Mouse (Mus musculus): ENCODE measurements around the gene Ddost. TPM values are rescaled to one million over a fixed set of nuclear protein-coding genes. Genes with fewer than 3 reads are reported as not detected.

The Ddost gene
- total RNA-seq (2021), result 100 to 1,000 TPM in 1 of 2 experiments, 10 to 100 TPM in 1; 92.3 to 104 TPM

DNA sequence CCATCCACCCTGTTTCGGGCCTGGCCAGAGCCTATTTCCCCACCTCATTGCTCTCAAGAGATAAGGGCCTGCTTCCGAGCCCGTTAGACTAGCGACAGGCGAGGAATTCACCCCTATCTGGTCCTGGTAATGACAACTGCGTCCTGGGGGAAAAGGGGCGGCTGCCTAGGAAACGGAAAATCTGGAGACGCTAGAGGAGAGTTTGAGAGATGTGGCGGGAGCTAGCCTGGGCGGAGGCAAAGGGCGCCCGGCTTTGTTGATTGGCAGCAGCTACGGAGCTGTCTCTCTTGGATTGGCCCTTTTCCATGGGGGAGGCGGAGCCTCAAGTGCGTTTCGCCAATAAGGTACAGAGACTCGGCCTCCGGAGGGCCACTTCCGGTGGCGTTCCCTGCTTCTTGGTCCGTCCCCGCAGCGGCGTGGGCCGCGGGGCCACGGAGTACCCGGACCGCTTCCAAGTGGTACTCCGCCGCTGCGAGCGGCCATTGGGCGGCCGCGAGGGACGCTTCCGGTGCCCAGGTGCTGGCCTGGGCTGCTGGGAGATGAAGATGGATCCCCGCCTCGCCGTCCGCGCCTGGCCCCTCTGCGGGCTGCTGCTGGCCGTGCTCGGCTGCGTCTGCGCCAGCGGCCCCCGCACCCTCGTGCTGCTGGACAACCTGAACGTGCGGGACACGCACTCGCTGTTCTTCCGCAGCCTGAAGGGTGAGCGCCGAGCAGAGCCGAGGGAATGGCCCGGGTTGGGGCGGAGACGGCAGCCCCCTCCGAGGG is at the start of gene Ddost:
Gene Ddost (plus strand): TSS at position 391 of the 765 bp plus-strand sequence.
- peak; percentile 86 to 90 for DNase-seq (ENCODE audit: extremely low spot score in 1 of 2, low spot score in 1 of 2)

DNA sequence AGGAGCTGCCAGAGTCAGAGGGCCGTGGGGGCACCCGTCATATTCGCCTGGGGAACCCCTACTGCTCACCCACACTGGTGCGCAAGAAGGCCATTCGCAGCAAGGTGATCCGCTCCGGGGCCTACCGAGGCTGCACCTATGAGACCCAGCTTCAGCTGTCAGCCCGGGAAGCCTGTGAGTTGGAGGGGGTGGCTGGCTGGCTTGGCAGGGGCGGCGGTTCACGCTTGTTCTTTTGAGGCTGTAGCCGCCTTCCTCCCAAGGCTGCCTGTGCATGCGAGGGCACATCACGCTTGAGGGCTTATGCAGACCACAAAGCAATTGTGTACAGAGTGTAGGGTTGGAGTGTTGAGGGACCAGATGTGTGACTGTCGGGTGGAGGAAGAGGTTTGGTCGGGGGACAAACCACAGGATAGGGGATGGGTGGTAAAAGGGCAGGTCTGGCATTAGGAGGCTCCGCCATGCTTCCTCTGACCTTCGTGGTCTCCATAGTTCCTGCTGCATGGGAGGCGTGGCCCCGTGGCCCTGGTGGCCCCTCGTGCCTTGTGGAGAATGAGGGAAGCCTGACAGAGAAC is 47.3 kb upstream of the Ddost start:
- DNase-seq (ENCODE audit: extremely low spot score in 1 of 2, low spot score in 1 of 2), result no peak

DNA sequence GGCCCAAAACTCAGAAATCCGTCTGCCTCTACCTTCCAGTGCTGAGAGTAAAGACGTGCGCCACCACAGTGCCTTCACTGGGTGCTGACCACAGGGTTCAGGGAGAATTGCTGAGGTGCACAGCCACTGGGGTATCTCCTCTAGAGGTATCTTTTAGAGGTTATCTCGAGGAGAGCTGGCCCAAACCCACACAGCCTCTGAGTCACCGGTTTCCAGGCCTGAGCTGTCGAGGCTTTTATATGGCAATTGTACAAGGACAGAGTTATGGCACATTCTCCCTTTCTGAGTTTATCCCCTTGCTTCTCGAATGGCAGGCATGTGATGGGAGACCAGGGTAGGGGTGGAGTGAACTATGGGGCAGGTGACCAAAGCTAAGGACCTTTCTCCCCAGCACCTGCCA is 45.9 kb upstream of the Ddost start:
- DNase-seq (ENCODE audit: extremely low spot score in 1 of 2, low spot score in 1 of 2), result no peak

DNA sequence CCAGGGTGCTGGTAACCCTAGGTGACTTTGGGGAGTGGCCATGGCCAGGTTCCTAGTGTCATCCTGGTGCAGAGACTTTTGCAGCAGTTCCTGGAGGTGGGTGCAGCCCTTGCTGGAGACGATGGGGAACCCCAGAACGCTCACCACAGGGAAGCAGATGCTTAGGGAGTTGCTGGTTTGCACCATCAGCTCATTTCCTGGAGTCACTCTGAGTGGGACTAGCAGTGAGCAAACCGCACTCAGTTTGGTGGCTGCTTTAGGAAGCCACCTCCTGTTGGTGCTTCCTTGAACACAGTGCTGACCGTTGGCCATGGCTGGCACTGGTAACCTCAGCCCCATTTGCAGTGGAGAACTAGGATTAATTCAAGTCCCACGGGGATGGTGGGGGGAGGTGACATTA is 45.0 kb upstream of the Ddost start:
- DNase-seq (ENCODE audit: extremely low spot score in 1 of 2, low spot score in 1 of 2), result no peak

GRCm38 (mm10) chr4:138261843-138262681 is 42.5 kb upstream of the Ddost start:
- peak; percentile 85 to 97 for DNase-seq (ENCODE audit: extremely low spot score in 1 of 2, low spot score in 1 of 2)

DNA sequence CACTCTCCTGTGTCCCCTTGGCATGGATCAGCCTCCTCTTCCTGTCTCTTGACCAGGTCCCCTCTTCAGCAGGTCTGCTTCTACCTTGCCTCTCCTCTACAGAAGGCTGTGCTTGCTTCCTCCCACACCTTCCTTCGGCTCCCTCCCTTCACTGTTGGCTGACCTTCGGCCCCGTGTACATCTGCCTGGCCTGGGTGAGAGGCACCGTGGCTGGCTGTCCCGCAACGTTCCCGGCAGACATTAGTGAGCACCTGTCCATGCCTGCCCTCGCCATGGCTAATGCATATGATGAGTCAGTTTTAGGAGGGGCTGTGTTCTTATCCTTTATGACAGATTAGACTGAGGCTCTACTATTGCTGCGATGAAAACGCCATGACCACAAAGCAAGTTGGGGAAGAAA is 36.7 kb upstream of the Ddost start:
- no peak for DNase-seq (ENCODE audit: extremely low spot score in 1 of 2, low spot score in 1 of 2)

GRCm38 (mm10) chr4:138272011-138272997 is 32.2 kb upstream of the Ddost start:
- DNase-seq (ENCODE audit: extremely low spot score in 1 of 2, low spot score in 1 of 2), result no peak

- DNase-seq (ENCODE audit: extremely low spot score in 1 of 2, low spot score in 1 of 2), result no peak
These were observed 26.2 kb upstream of the Ddost start for GRCm38 (mm10) chr4:138278346-138278745.

- DNase-seq (ENCODE audit: extremely low spot score in 1 of 2, low spot score in 1 of 2), result peak; percentile 25 to 51
These were observed 21.7 kb upstream of the Ddost start for GRCm38 (mm10) chr4:138282834-138283233.

DNA sequence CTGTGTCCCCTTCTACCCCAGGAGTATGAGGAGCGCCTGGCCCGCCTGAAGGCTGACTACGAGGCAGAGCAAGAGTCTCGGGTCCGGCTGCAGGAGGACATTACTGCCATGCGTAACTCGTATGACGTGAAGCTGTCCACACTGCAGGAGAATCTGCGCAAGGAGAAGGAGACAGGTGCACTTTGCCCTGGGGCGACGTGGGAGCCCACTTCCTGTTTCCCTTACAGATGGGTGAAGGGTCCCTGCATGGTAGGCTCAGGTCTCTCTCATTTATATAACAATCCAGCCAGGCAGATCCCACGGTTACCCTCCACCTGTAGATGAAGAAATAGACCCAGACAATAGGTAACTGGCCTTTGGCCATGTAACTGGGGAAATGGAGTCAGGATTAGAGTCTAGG is 18.1 kb upstream of the Ddost start:
- DNase-seq (ENCODE audit: extremely low spot score in 1 of 2, low spot score in 1 of 2), result no peak

DNA sequence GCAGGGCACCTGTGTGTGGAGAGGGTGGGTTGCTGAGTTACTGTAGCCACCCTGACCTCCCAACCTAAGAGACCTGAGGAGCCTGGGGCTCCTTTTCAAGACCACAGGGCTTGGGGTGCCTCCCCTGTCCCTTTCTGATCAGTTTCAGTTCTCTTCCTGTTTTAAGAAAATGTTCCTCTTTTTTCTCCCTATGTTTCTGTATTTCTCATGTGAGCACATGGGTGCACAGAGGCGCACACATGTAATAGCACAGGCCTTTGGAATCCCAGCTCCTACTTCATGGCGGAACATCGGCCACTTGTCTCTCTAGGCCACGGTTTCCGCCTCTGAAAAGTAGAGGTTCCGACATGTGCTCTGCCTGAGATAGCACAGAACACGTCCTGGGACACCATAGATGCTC is 15.8 kb upstream of the Ddost start:
- no peak for DNase-seq (ENCODE audit: extremely low spot score in 1 of 2, low spot score in 1 of 2)

DNA sequence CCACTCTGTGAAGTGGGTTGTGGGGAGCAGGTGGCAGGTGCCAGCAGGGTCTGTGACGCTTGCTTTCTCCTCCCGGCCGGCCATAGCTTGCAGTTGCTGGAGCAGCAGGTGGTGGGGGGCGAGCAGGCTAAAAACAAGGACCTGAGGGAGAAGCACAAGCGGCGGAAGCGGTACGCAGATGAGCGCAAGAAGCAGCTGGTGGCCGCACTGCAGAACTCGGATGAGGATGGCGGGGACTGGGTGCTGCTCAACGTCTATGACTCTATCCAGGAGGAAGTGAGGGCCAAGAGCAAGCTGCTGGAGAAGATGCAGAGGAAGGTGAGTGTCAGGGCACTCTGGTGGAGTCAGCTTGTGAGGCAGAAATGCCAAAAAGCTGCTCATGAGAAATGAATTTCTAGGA is 12.5 kb upstream of the Ddost start:
- DNase-seq (ENCODE audit: extremely low spot score in 1 of 2, low spot score in 1 of 2), result no peak

DNA sequence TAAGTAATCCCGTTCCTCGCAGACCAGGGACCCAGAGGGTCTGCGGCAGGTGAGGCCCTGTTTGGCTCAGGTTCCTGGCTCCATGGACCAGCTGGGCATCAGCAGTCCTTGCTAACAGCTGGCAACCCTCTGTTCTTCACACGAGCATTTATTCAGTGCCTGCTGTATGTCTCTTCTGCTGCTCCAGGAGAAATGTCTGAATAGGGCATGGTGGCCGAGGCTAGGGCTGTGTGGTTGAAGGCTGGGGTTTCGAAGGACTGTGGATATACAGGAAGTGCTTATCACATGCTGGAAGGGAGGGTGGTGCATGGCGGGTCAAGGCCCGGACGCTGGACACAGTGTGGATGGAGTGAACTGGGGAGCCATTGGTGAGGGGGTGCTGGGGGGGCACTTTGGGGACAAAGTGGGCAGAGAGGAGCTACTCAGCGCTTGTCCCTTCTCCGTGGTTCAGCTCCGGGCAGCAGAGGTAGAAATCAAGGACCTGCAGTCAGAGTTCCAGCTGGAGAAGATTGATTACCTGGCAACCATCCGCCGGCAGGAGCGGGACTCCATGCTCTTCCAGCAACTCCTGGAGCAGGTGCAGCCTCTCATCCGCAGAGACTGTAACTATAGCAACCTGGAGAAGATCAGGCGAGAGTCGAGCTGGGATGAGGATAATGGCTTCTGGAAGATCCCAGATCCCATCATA is 11.1 kb upstream of the Ddost start:
- no peak for DNase-seq (ENCODE audit: extremely low spot score in 1 of 2, low spot score in 1 of 2)

GRCm38 (mm10) chr4:138293949-138294550 is 10.5 kb upstream of the Ddost start:
- DNase-seq (ENCODE audit: extremely low spot score in 1 of 2, low spot score in 1 of 2), result no peak

GRCm38 (mm10) chr4:138301271-138301780 is 3.2 kb upstream of the Ddost start:
- DNase-seq (ENCODE audit: extremely low spot score in 1 of 2, low spot score in 1 of 2), result no peak

DNA sequence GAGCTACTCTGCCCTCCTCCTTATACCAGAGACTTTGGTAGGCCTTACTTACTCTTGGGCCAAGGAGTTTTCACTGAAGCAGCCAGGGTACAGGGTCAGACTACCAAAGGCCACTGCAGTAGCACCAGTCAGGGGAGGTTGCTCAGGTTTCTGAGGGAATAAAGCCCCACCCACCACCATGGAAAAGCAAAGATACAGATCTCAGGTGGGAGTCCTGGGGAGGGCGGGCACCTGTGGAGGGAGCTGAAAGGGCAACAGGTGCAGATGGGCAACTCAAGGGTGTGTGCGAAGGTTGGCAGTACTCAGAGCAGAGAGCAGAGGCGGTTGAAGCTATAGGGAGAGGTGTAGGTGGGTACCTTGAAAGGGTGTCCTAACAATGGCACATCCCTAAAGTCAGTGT is 1.5 kb upstream of the Ddost start:
- no peak for DNase-seq (ENCODE audit: extremely low spot score in 1 of 2, low spot score in 1 of 2)

- DNase-seq (ENCODE audit: extremely low spot score in 1 of 2, low spot score in 1 of 2), result no peak
These were observed 788 bp upstream of the Ddost start for GRCm38 (mm10) chr4:138303742-138304141.

- DNase-seq (ENCODE audit: extremely low spot score in 1 of 2, low spot score in 1 of 2), result no peak
These were observed 2.5 kb downstream of the Ddost start for GRCm38 (mm10) chr4:138307025-138307424.

- no peak for DNase-seq (ENCODE audit: extremely low spot score in 1 of 2, low spot score in 1 of 2)
These were observed 3.2 kb downstream of the Ddost start for GRCm38 (mm10) chr4:138307739-138308138.
